In genomic region chrX:99455581-99455980, GRCm38 (mm10) we compare ENCODE assay signal across 12 mouse cellular contexts. TPM values are rescaled to one million over a fixed set of nuclear protein-coding genes. Genes with fewer than 3 reads are reported as not detected.
A peak's percentile ranks its signal among the peaks of the same experiment; 100 is the strongest.
DNase-seq lines count a peak whose midpoint lies in the region; ATAC-seq and TF ChIP-seq lines count a peak whose summit lies in the region.
"Had no signal": no experiment of that assay in that cellular context is flagged by ENCODE, and none has a peak within 500 bp of the region (broad histone marks: within the 10 kb centered on the region; RNA-seq: fewer than 3 reads in every experiment).

No protein-coding gene starts in this region.

- H3K27me3 ChIP-seq in forebrain, embryonic 16.5 days (replicated peaks; ENCODE audit: control insufficient read depth, insufficient read depth, low read length): no peaks in the 10 kb centered on the region; the same call in 1 of the 2 replicates
- H3K27me3 ChIP-seq in midbrain, embryonic 12.5 days: peaks cover 81% of the 10 kb centered on the region

- WGBS in forebrain, embryonic 16.5 days: 11% methylated on average over 5 of the region's 5 CpGs
- whole genome bisulfite sequencing in midbrain, embryonic 12.5 days: 24% methylated on average over 5 of the region's 5 CpGs

- TF ChIP-seq CTCF in left cerebral cortex, adult 2 months (IDR thresholded peaks at IDR 0.05): no peak

- no peak overlapping the region for H3K4me3 ChIP-seq in forebrain, embryonic 16.5 days (replicated peaks; ENCODE audit: low read length)
- H3K4me3 ChIP-seq in midbrain, embryonic 12.5 days: no peak overlapping the region
- no peak overlapping the region for H3K4me3 ChIP-seq in left cerebral cortex, adult 2 months
- H3K4me3 ChIP-seq: embryonic facial prominence, embryonic 13.5 days; liver, embryonic 13.5 days had no signal

- H3K4me1 ChIP-seq in forebrain, embryonic 16.5 days (replicated peaks; ENCODE audit: control insufficient read depth, insufficient read depth, low read length): peaks cover 27% of the 10 kb centered on the region
- peaks cover 52% of the 10 kb centered on the region for H3K4me1 ChIP-seq in midbrain, embryonic 12.5 days
- H3K4me1 ChIP-seq: liver, embryonic 13.5 days had no signal

- ATAC-seq in forebrain, embryonic 16.5 days: peak; percentile 84
- peak; percentile 87 for ATAC-seq in midbrain, embryonic 12.5 days (ENCODE audit: low FRiP score, low read depth)
- no peak for ATAC-seq in granulocyte monocyte progenitor cell, adult 5-6 weeks (replicated peaks; ENCODE audit: poor library complexity, severe bottlenecking)
- ATAC-seq: intestine, postnatal 0 days had no signal

- H3K27ac ChIP-seq in forebrain, embryonic 16.5 days (ENCODE audit: low read length): peak overlapping the region; percentile 31; the same call in 1 of the 2 replicates
- H3K27ac ChIP-seq in midbrain, embryonic 12.5 days (replicated peaks): peak overlapping the region; percentile 78
- no peak overlapping the region for H3K27ac ChIP-seq in left cerebral cortex, adult 2 months
- H3K27ac ChIP-seq: liver, embryonic 13.5 days had no signal

- intact Hi-C loops in left cerebral cortex, adult 2 months (cut with DNase I): no loop called here
- intact Hi-C loops in left cerebral cortex, postnatal 36 days (cut with DNase I): no loop called here

- H3K36me3 ChIP-seq in forebrain, embryonic 16.5 days (ENCODE audit: control insufficient read depth, insufficient read depth): no peaks in the 10 kb centered on the region
- H3K36me3 ChIP-seq in midbrain, embryonic 12.5 days: no peaks in the 10 kb centered on the region
- H3K36me3 ChIP-seq: embryonic facial prominence, embryonic 13.5 days; G1E; liver, embryonic 13.5 days had no signal

- no peak overlapping the region for H3K9ac ChIP-seq in forebrain, embryonic 16.5 days (replicated peaks; ENCODE audit: low read depth, low read length)
- H3K9ac ChIP-seq in midbrain, embryonic 12.5 days (replicated peaks): peak overlapping the region; percentile 28; the same call in 1 of the 2 replicates
- H3K9ac ChIP-seq: embryonic facial prominence, embryonic 13.5 days; liver, embryonic 13.5 days had no signal

- no peak overlapping the region for H3K4me2 ChIP-seq in forebrain, embryonic 16.5 days (ENCODE audit: low read length)
- peak overlapping the region; percentile 41 for H3K4me2 ChIP-seq in midbrain, embryonic 12.5 days (replicated peaks)
- H3K4me2 ChIP-seq: embryonic facial prominence, embryonic 13.5 days; liver, embryonic 13.5 days had no signal

- DNase-seq in ES-CJ7 (ENCODE audit: low read depth, low spot score) (peak; percentile 77), ZHBTc4 (ENCODE audit: low read depth, low spot score) (peak; percentile 84)
- DNase-seq in spleen, adult 12 weeks (ENCODE audit: low spot score): no peak
- no peak for DNase-seq in left cerebral cortex, adult 2 months (ENCODE audit: extremely low spot score in 1 of 2, low spot score in 2 of 2)
- no peak for DNase-seq in left cerebral cortex, postnatal 36 days (ENCODE audit: low spot score in 2 of 2)
- DNase-seq: liver, embryonic 13.5 days had no signal

- H3K9me3 ChIP-seq in forebrain, embryonic 16.5 days (ENCODE audit: control insufficient read depth, low read length): no peaks in the 10 kb centered on the region
- no peaks in the 10 kb centered on the region for H3K9me3 ChIP-seq in midbrain, embryonic 12.5 days
- H3K9me3 ChIP-seq: embryonic facial prominence, embryonic 13.5 days; G1E; liver, embryonic 13.5 days had no signal

RNA-seq across cellular contexts. Expression of gene Pja1, which starts 15.5 kb away (rescaled TPM):
- 408 and 409 TPM in 2 replicates for polyA plus RNA-seq in forebrain, embryonic 16.5 days (2015; fragmentation: Nextera tagmentation; extraction: Ambion mirVana)
- polyA plus RNA-seq in midbrain, embryonic 12.5 days (2016; fragmentation: Nextera tagmentation; extraction: Ambion mirVana): 243 and 249 TPM in 2 replicates
- total RNA-seq in left cerebral cortex, adult 2 months (2021): 100 to 1,000 TPM; 212 to 214 TPM
- total RNA-seq in granulocyte monocyte progenitor cell, adult 5-6 weeks (2014; fragmentation: Nextera tagmentation): 20.8 and 23.3 TPM in 2 replicates
- 29.5 and 37.8 TPM in 2 replicates for total RNA-seq in granulocyte monocyte progenitor cell, adult 5-6 weeks (2017)
- 100 to 1,000 TPM; 203 TPM for total RNA-seq in left cerebral cortex, postnatal 36 days (2021)

Comparison
In these comparisons a context has a peak if more than half of its experiments do, and no peak if none do; other contexts are left out.
1. DNase-seq: peak in ES-CJ7 (single experiment) and ZHBTc4 (single experiment); none in spleen, adult 12 weeks (single experiment), left cerebral cortex, adult 2 months (0 of 2) and left cerebral cortex, postnatal 36 days (0 of 2).
2. RNA of gene Pja1, which starts 15.5 kb away (total RNA-seq): 212 to 214 TPM in left cerebral cortex, adult 2 months and 203 TPM in left cerebral cortex, postnatal 36 days; 20.8 to 37.8 TPM in granulocyte monocyte progenitor cell, adult 5-6 weeks; every median in the first group is over 4 times any median in the second.